Comparison of ENCODE assay signal across 11 mouse cellular contexts in the genomic region with DNA sequence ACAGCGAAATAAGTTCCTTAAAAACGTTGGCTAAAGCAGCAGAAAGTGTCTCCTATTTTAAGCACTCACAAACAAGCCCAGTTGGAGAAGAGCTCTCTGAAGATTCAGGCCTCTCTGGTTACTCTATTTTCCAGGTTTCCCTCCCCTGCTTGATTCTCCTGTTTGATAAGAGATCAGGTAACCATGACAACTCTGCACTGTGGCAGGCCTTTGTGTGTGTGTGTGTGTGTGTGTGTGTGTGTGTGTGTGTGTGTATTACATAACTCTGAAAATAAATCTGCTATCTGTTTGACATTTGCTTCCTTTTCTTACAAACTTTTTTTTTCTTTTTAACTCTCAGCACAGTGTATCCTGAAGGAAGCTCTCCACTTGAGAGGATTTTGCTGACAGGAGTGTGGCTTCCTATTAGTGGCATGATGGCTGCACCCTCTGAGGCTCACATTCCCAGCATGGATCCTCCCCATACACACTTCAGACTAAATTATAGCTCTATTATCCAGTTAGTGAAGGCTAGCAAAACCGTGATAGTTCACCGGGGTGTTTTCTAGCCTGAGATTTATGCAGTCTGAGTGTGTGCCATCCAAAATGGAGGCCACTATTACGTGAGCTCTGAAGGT.
A peak's percentile ranks its signal among the peaks of the same experiment; 100 is the strongest.
DNase-seq lines count a peak whose midpoint lies in the region; ATAC-seq and TF ChIP-seq lines count a peak whose summit lies in the region.
"Had no signal": no experiment of that assay in that cellular context is flagged by ENCODE, and none has a peak within 500 bp of the region (broad histone marks: within the 10 kb centered on the region; RNA-seq: fewer than 3 reads in every experiment).

No protein-coding gene starts in this region.

- ATAC-seq in kidney, embryonic 16.5 days (ENCODE audit: low FRiP score, low TSS enrichment): peak; percentile 31; the same call in 1 of the 2 replicates
- peak; percentile 52; the same call in 1 of the 2 replicates for ATAC-seq in forebrain, embryonic 15.5 days (replicated peaks)
- 0 out of 2 replicates have a peak, but pooled peaks have one; percentile 39 for ATAC-seq in midbrain, embryonic 12.5 days (ENCODE audit: low FRiP score, low read depth)
- ATAC-seq: liver, embryonic 12.5 days had no signal

- H3K4me1 ChIP-seq in kidney, embryonic 16.5 days (ENCODE audit: insufficient read depth, low read length): 0 out of 2 replicates have a peak, but pooled peaks cover 3% of the 10 kb centered on the region
- H3K4me1 ChIP-seq in bone marrow macrophage, adult 2 months (ENCODE audit: control insufficient read depth, insufficient read depth, low read length): peaks cover 13% of the 10 kb centered on the region
- peaks cover 6% of the 10 kb centered on the region; the same call in 1 of the 2 replicates for H3K4me1 ChIP-seq in forebrain, embryonic 15.5 days
- 0 out of 2 replicates have a peak, but pooled peaks cover 9% of the 10 kb centered on the region for H3K4me1 ChIP-seq in midbrain, embryonic 12.5 days
- H3K4me1 ChIP-seq: liver, embryonic 12.5 days had no signal

- 44% methylated on average over 5 of the region's 5 CpGs for WGBS in kidney, embryonic 16.5 days
- WGBS in forebrain, embryonic 15.5 days: 54% methylated on average over 5 of the region's 5 CpGs
- WGBS in midbrain, embryonic 12.5 days: 51% methylated on average over 5 of the region's 5 CpGs

- no peak overlapping the region for H3K4me2 ChIP-seq in kidney, embryonic 16.5 days (replicated peaks; ENCODE audit: low read depth, low read length)
- H3K4me2 ChIP-seq in forebrain, embryonic 15.5 days (replicated peaks): no peak overlapping the region
- H3K4me2 ChIP-seq in midbrain, embryonic 12.5 days (replicated peaks): no peak overlapping the region
- H3K4me2 ChIP-seq: liver, embryonic 12.5 days had no signal

- no peak for TF ChIP-seq POLR2A in bone marrow macrophage, adult 2 months (IDR thresholded peaks at IDR 0.05; ENCODE audit: borderline replicate concordance, low read depth, low read length)

- H3K36me3 ChIP-seq in kidney, embryonic 16.5 days (ENCODE audit: insufficient read depth, low read length): no peaks in the 10 kb centered on the region
- H3K36me3 ChIP-seq in forebrain, embryonic 15.5 days: no peaks in the 10 kb centered on the region
- H3K36me3 ChIP-seq in midbrain, embryonic 12.5 days: no peaks in the 10 kb centered on the region
- H3K36me3 ChIP-seq: liver, embryonic 12.5 days had no signal

- H3K4me3 ChIP-seq in kidney, embryonic 16.5 days (ENCODE audit: low read length): no peak overlapping the region
- H3K4me3 ChIP-seq in bone marrow macrophage, adult 2 months (ENCODE audit: insufficient read depth, low read length): no peak overlapping the region
- no peak overlapping the region for H3K4me3 ChIP-seq in forebrain, embryonic 15.5 days
- no peak overlapping the region for H3K4me3 ChIP-seq in midbrain, embryonic 12.5 days
- H3K4me3 ChIP-seq: liver, embryonic 12.5 days had no signal

- no peaks in the 10 kb centered on the region for H3K27me3 ChIP-seq in kidney, embryonic 16.5 days (ENCODE audit: insufficient read depth, low read length)
- H3K27me3 ChIP-seq in forebrain, embryonic 15.5 days: no peaks in the 10 kb centered on the region
- H3K27me3 ChIP-seq in midbrain, embryonic 12.5 days: no peaks in the 10 kb centered on the region
- H3K27me3 ChIP-seq: liver, embryonic 12.5 days had no signal

- DNase-seq in kidney, adult 8-10 months: no peak
- DNase-seq in c-Kit-positive CD71-positive TER-119-positive erythroid progenitor cells, embryonic 14.5 days (ENCODE audit: low spot score): no peak
- no peak for DNase-seq in gastrocnemius, adult 8-10 months (ENCODE audit: low spot score in 2 of 2)
- no peak for DNase-seq in urinary bladder, adult 18-20 months (ENCODE audit: low spot score in 2 of 2)
- DNase-seq: right cerebral cortex, postnatal 25 days; thymus, adult 18-20 months had no signal

- H3K9me3 ChIP-seq in kidney, embryonic 16.5 days (ENCODE audit: low read length): no peaks in the 10 kb centered on the region
- no peaks in the 10 kb centered on the region for H3K9me3 ChIP-seq in forebrain, embryonic 15.5 days
- H3K9me3 ChIP-seq in midbrain, embryonic 12.5 days: no peaks in the 10 kb centered on the region
- H3K9me3 ChIP-seq: liver, embryonic 12.5 days had no signal

- no peak for TF ChIP-seq CTCF in bone marrow macrophage, adult 2 months (IDR thresholded peaks at IDR 0.05; ENCODE audit: low read depth, low read length)

- no peak overlapping the region for H3K27ac ChIP-seq in kidney, embryonic 16.5 days (ENCODE audit: low read length)
- peak overlapping the region; percentile 79 for H3K27ac ChIP-seq in bone marrow macrophage, adult 2 months (ENCODE audit: insufficient read depth, low read depth, low read length)
- H3K27ac ChIP-seq in forebrain, embryonic 15.5 days (replicated peaks): no peak overlapping the region
- peak overlapping the region; percentile 49; the same call in 1 of the 2 replicates for H3K27ac ChIP-seq in midbrain, embryonic 12.5 days (replicated peaks)
- H3K27ac ChIP-seq: liver, embryonic 12.5 days had no signal

- no peak overlapping the region for H3K9ac ChIP-seq in kidney, embryonic 16.5 days (replicated peaks; ENCODE audit: low read length)
- H3K9ac ChIP-seq in forebrain, embryonic 15.5 days (replicated peaks): no peak overlapping the region
- no peak overlapping the region for H3K9ac ChIP-seq in midbrain, embryonic 12.5 days (replicated peaks)
- H3K9ac ChIP-seq: liver, embryonic 12.5 days had no signal

Comparison
In these comparisons a context has a peak if more than half of its experiments do, and no peak if none do; other contexts are left out.
1. H3K27ac ChIP-seq: peak in bone marrow macrophage, adult 2 months (single experiment) and midbrain, embryonic 12.5 days (single experiment); none in kidney, embryonic 16.5 days (single experiment) and forebrain, embryonic 15.5 days (single experiment).
2. Peak in every context shown above with its lines, with median percentiles within 50 percentile points of each other: ATAC-seq.